Mouse (Mus musculus) heart, postnatal 10 days (tissue): ENCODE measurements around the gene Lyz2. TPM values are rescaled to one million over a fixed set of nuclear protein-coding genes. Genes with fewer than 3 reads are reported as not detected.

Source experiments
- total RNA-seq, 2 experiments: library from RNA; stranded (reverse); gene quantifications; 2 replicates each; pipeline ENCODE4 v1.2.3; 2021

The Lyz2 gene
- total RNA-seq, 2 experiments from 2014 or later: 33.5 to 56.5 TPM

Other genes with a start within 250 kb of the Lyz2 start
- gene Lrrc10, start 237.0 kb downstream of the Lyz2 start, total RNA-seq: 100 to 1,000 TPM; 156 to 283 TPM
- 100 to 1,000 TPM; 160 to 179 TPM for gene Cct2, start 218.5 kb downstream of the Lyz2 start, total RNA-seq
- gene Frs2, start 133.8 kb downstream of the Lyz2 start, total RNA-seq: 10 to 100 TPM; 22.7 to 22.8 TPM
- gene Yeats4, start 57.8 kb downstream of the Lyz2 start, total RNA-seq: 10 to 100 TPM; 33.0 to 33.7 TPM
- not detected for gene 9530003J23Rik, start 43.6 kb downstream of the Lyz2 start, total RNA-seq
- gene Lyz1, start 10.5 kb upstream of the Lyz2 start, total RNA-seq: 1 to 10 TPM; 3.3 to 4.1 TPM
- gene Cpsf6, start 97.7 kb upstream of the Lyz2 start, total RNA-seq: 10 to 100 TPM; 55.7 to 61.6 TPM